Comparison of ENCODE assay signal across 13 mouse cellular contexts in the genomic region with DNA sequence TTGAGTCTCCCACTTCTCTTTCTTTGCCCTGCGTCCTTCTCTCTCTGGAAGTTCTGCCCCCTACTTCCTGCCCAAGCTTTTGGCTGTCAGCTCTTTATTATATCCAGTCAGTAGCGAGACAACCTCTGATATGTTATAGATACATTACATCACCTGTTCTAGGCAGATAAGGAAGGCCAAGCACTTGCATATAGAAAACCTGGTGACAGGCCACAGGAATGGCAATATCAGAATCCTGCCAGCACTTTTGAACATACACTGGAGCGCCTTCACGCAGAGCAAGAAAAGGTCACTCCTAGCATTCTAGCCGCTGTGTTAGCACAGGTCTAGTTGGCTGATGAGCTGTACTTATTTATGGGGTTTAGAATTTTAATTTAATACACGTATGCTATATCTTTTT.
DNase-seq lines count a peak whose midpoint lies in the region; ATAC-seq and TF ChIP-seq lines count a peak whose summit lies in the region.
"Had no signal": no experiment of that assay in that cellular context is flagged by ENCODE, and none has a peak within 500 bp of the region (broad histone marks: within the 10 kb centered on the region; RNA-seq: fewer than 3 reads in every experiment).

No protein-coding gene starts in this region.

- WGBS in kidney, embryonic 16.5 days: 66% methylated on average over 6 of the region's 6 CpGs
- WGBS in intestine, postnatal 0 days: 33% methylated on average over 6 of the region's 6 CpGs
- 41% methylated on average over 6 of the region's 6 CpGs for WGBS in small intestine, adult 2 months

- no peak overlapping the region for H3K4me3 ChIP-seq in kidney, embryonic 16.5 days (ENCODE audit: low read length)
- peak overlapping the region; percentile 26; the same call in 1 of the 2 replicates for H3K4me3 ChIP-seq in intestine, postnatal 0 days (ENCODE audit: low read depth, low read length)
- no peak overlapping the region for H3K4me3 ChIP-seq in small intestine, adult 2 months (ENCODE audit: low read depth, low read length)
- H3K4me3 ChIP-seq: forebrain, embryonic 12.5 days; midbrain, embryonic 13.5 days; neural tube, embryonic 12.5 days had no signal

- no peak; the same call in none of the 2 replicates for TF ChIP-seq CTCF in intestine, postnatal 0 days (IDR thresholded peaks at IDR 0.05; ENCODE audit: low read depth)
- no peak for TF ChIP-seq CTCF in small intestine, adult 2 months (IDR thresholded peaks at IDR 0.05; ENCODE audit: extremely low read depth, insufficient read length, insufficient replicate concordance, low read depth, low read length)

- H3K27ac ChIP-seq in kidney, embryonic 16.5 days (ENCODE audit: low read length): peak overlapping the region; percentile 43; the same call in 1 of the 2 replicates
- H3K27ac ChIP-seq in intestine, postnatal 0 days (ENCODE audit: low read depth, low read length): peak overlapping the region; percentile 71
- H3K27ac ChIP-seq in small intestine, adult 2 months (ENCODE audit: insufficient read depth, low read depth, low read length): peak overlapping the region; percentile 19
- H3K27ac ChIP-seq: forebrain, embryonic 12.5 days; hindbrain, postnatal 0 days; midbrain, embryonic 13.5 days; neural tube, embryonic 12.5 days had no signal

- H3K4me2 ChIP-seq in kidney, embryonic 16.5 days (replicated peaks; ENCODE audit: low read depth, low read length): no peak overlapping the region
- H3K4me2 ChIP-seq in intestine, postnatal 0 days (replicated peaks; ENCODE audit: low read depth): peak overlapping the region; percentile 61
- H3K4me2 ChIP-seq: forebrain, embryonic 12.5 days; midbrain, embryonic 13.5 days; neural tube, embryonic 12.5 days had no signal

- no peak for ATAC-seq in kidney, embryonic 16.5 days (ENCODE audit: low FRiP score, low TSS enrichment)
- ATAC-seq in intestine, postnatal 0 days: peak; percentile 68
- no peak for ATAC-seq in activated CD4-positive, CD25-positive, alpha-beta regulatory T cell, adult 4 months
- ATAC-seq: midbrain, embryonic 13.5 days had no signal

- TF ChIP-seq POLR2A in small intestine, adult 2 months (IDR thresholded peaks at IDR 0.05; ENCODE audit: low read depth, low read length): no peak

- DNase-seq in cerebellum, adult 9-11 months: peak; percentile 39
- no peak for DNase-seq in cerebellum, postnatal 36 days
- no peak for DNase-seq in kidney, adult 11 months
- DNase-seq in gastrocnemius, postnatal 36 days: no peak
- DNase-seq: embryo, embryonic 11 days had no signal

- intact Hi-C loops in gastrocnemius, postnatal 36 days (cut with DNase I): no loop called here

- no peaks in the 10 kb centered on the region for H3K27me3 ChIP-seq in kidney, embryonic 16.5 days (ENCODE audit: insufficient read depth, low read length)
- H3K27me3 ChIP-seq in intestine, postnatal 0 days (replicated peaks; ENCODE audit: control insufficient read depth, insufficient read depth, low read length): no peaks in the 10 kb centered on the region
- H3K27me3 ChIP-seq in small intestine, adult 2 months (ENCODE audit: control insufficient read depth, insufficient read depth, low read length): no peaks in the 10 kb centered on the region
- H3K27me3 ChIP-seq: forebrain, embryonic 12.5 days; midbrain, embryonic 13.5 days; neural tube, embryonic 12.5 days had no signal

- H3K9ac ChIP-seq in kidney, embryonic 16.5 days (replicated peaks; ENCODE audit: low read length): no peak overlapping the region
- H3K9ac ChIP-seq in intestine, postnatal 0 days (ENCODE audit: low read depth, low read length): peak overlapping the region; percentile 26; the same call in 1 of the 2 replicates
- H3K9ac ChIP-seq: forebrain, embryonic 12.5 days; midbrain, embryonic 13.5 days; neural tube, embryonic 12.5 days had no signal

- no peaks in the 10 kb centered on the region for H3K36me3 ChIP-seq in kidney, embryonic 16.5 days (ENCODE audit: insufficient read depth, low read length)
- H3K36me3 ChIP-seq in intestine, postnatal 0 days (ENCODE audit: control insufficient read depth, insufficient read depth): peaks cover 19% of the 10 kb centered on the region; the same call in 1 of the 2 replicates
- peaks cover 12% of the 10 kb centered on the region for H3K36me3 ChIP-seq in small intestine, adult 2 months (ENCODE audit: control insufficient read depth, insufficient read depth, low read length)

- peaks cover 48% of the 10 kb centered on the region for H3K4me1 ChIP-seq in kidney, embryonic 16.5 days (ENCODE audit: insufficient read depth, low read length)
- peaks cover 10% of the 10 kb centered on the region for H3K4me1 ChIP-seq in intestine, postnatal 0 days (replicated peaks; ENCODE audit: control insufficient read depth, insufficient read depth, low read length)
- H3K4me1 ChIP-seq in small intestine, adult 2 months (ENCODE audit: control insufficient read depth, insufficient read depth, insufficient read length, low read length): peaks cover 10% of the 10 kb centered on the region; the same call in 1 of the 2 replicates
- H3K4me1 ChIP-seq: neural tube, embryonic 12.5 days had no signal

- no peaks in the 10 kb centered on the region for H3K9me3 ChIP-seq in kidney, embryonic 16.5 days (ENCODE audit: low read length)
- no peaks in the 10 kb centered on the region for H3K9me3 ChIP-seq in intestine, postnatal 0 days (ENCODE audit: control insufficient read depth)
- H3K9me3 ChIP-seq: forebrain, embryonic 12.5 days; midbrain, embryonic 13.5 days; neural tube, embryonic 12.5 days had no signal

Comparison
In these comparisons a context has a peak if more than half of its experiments do, and no peak if none do; other contexts are left out.
1. H3K27ac ChIP-seq: peak in every context shown above with its lines; median percentile 71 in intestine, postnatal 0 days; 43 in kidney, embryonic 16.5 days; 19 in small intestine, adult 2 months.